Comparison of ENCODE assay signal across 16 mouse cellular contexts in the genomic region with DNA sequence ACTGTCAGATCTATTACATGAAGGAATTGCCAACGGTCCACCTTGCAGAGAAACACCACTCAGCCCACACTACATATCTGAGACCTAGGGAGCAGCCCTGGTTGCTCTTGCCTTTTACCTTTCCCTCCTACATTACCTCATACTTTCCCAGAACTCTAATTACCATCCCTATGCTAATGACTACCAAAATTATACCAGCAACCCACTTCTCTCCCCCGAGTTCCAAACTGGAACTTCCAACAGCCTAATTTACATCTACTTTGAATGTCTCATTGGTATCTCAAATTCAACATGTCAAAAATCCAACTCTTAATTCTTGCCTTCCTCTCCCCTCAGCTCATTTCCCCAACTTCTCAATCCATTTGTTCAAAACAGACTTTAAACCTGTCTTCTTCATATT.
DNase-seq lines count a peak whose midpoint lies in the region.
"Had no signal": no experiment of that assay in that cellular context is flagged by ENCODE, and none has a peak within 500 bp of the region (broad histone marks: within the 10 kb centered on the region; RNA-seq: fewer than 3 reads in every experiment).

No protein-coding gene starts in this region.

- intact Hi-C loops in left cerebral cortex, postnatal 36 days (cut with DNase I), result no loop called here
- intact Hi-C loops in left cerebral cortex, postnatal 14 days (cut with DNase I), result no loop called here
- intact Hi-C loops in left cerebral cortex, postnatal 10 days (cut with DNase I), result no loop called here

- peak; percentile 50 for DNase-seq in left cerebral cortex, adult 11 months (ENCODE audit: low spot score)
- no peak for DNase-seq in left cerebral cortex, postnatal 36 days (ENCODE audit: low spot score in 2 of 2)
- DNase-seq in left cerebral cortex, postnatal 14 days (ENCODE audit: low spot score in 2 of 2), result peak; percentile 1 to 5
- DNase-seq in left cerebral cortex, postnatal 10 days (ENCODE audit: extremely low spot score in 1 of 2, low spot score in 2 of 2), result no peak
- peak; percentile 67 for DNase-seq in brain, adult 2 months (ENCODE audit: low read depth, low spot score)
- DNase-seq in layer of hippocampus, adult 18-20 months (ENCODE audit: low spot score in 2 of 2), result no peak
- DNase-seq: adrenal gland, adult 8-10 months; adrenal gland, postnatal 25 days; cerebellum, adult 18-20 months; cerebellum, adult 9-10 months; cerebellum, postnatal 14 days; forebrain, postnatal 0 days; gastrocnemius, postnatal 25 days; heart, adult 18-20 months; heart, postnatal 10 days; heart, postnatal 36 days had no signal

Comparison
In these comparisons a context has a peak if more than half of its experiments do, and no peak if none do; other contexts are left out.
1. DNase-seq: peak in left cerebral cortex, adult 11 months (single experiment), left cerebral cortex, postnatal 14 days (2 of 2) and brain, adult 2 months (single experiment); none in left cerebral cortex, postnatal 36 days (0 of 2), left cerebral cortex, postnatal 10 days (0 of 2) and layer of hippocampus, adult 18-20 months (0 of 2).